Mouse (Mus musculus): ENCODE measurements around the gene Asf1a. TPM values are rescaled to one million over a fixed set of nuclear protein-coding genes. Genes with fewer than 3 reads are reported as not detected.
"Not testable (repeated sequence)": the region's sequence is repeated elsewhere in the genome, so short reads cannot be mapped to it uniquely, and the experiment has no call there.

Gene Asf1a
- total RNA-seq (2021): 10 to 100 TPM; 51.8 to 54.6 TPM
- long read RNA-seq, experiment 1, transcript Asf1a-201 (4 exons, 2,201 nt): major isoform, 40 of 41 reads
- long read RNA-seq, experiment 1, partial matches to known transcripts: 0 of 41 reads
- long read RNA-seq, experiment 1, other reads (novel, unspliced or antisense): 1 of 41 reads
- long read RNA-seq, experiment 2, transcript Asf1a-201 (4 exons, 2,201 nt): major isoform, 38 of 39 reads
- long read RNA-seq, experiment 2, partial matches to known transcripts: 0 of 39 reads
- long read RNA-seq, experiment 2, other reads (novel, unspliced or antisense): 1 of 39 reads

DNA sequence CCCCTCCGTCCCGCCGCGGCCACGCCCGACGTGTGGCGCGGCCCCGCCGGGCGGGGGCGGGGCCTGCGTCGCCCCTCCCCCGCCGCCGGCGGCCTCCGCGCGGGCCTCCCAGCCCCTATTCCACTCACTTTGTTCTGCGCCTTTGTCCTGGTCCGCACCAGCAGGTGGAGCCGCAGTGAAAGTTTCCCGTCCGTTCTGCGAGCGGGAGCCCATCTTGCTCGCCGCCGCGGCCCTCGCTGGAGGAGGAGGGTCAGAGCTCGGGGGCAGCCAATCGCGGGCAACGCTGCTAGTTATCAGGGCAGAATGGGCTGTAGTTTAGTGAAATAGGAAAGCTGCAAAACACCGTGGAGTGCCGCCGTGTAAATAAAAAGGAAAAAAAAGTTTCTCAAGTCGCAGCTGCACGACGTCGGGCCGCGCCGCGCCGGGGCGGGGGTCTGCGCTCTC, at the start of gene Asf1a:
Asf1a (plus strand) TSS at position 81 of the 444 bp plus-strand sequence.
- peak; percentile 87 to 96 for DNase-seq (ENCODE audit: low spot score in 2 of 2)

DNA sequence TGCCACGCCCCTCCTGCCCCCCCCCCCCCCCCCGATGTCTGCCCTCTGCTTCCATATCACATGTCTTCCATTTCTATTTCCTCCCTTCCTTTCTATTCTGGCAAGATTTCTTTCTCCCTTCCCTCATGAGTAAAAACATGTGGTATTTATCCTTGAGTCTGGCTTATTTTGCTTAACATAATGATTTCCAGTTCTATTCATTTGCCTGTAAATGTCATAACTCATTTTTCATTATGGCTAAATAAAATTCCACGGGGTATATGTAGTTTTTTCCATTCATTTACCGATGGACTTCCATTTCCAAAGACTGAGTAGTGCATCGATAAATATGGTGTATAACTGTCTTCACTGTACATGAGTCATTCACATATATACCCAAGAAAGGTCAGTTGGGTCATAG, 34.6 kb upstream of the Asf1a start:
- DNase-seq (ENCODE audit: low spot score in 2 of 2): no peak

DNA sequence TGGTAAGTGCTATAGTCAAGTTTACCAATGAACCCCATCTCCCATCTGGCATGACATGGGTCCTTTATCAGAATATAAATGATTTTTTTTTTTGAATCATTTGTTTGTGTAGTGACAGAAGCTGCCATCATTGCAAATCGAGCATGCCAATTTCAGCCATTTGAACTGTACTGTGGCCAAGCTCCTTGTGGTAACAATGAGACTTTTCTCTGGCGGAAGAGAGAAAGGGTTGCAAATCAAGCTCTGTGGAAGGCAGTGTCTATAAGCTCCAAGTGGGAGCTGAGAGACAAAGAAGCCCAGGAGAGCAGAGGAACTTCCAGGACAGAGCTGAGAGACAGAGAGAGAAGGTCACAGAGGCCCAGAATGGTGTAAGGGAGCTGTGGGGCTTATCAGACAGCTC, 31.0 kb upstream of the Asf1a start:
- no peak for DNase-seq (ENCODE audit: low spot score in 2 of 2)

DNA sequence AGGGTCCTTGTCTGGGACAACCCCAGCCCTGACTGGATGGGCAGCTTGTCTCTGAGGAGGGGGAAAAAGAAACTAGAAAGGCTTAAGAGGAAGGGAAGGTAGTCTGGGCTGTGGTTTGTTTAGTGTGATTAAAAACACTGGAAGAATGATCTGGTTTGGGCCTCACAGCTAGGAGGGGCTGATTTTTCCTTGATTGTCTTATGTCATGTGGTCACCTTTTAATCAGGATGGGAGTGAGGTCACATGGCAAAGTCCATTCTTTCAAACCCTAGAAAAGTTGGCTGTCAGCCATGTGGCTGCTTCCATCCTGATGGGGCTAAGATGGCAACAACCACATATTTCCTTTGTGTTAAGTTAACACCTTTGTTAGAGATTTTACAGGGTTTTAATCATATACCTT, 28.0 kb upstream of the Asf1a start:
- DNase-seq (ENCODE audit: low spot score in 2 of 2): no peak

DNA sequence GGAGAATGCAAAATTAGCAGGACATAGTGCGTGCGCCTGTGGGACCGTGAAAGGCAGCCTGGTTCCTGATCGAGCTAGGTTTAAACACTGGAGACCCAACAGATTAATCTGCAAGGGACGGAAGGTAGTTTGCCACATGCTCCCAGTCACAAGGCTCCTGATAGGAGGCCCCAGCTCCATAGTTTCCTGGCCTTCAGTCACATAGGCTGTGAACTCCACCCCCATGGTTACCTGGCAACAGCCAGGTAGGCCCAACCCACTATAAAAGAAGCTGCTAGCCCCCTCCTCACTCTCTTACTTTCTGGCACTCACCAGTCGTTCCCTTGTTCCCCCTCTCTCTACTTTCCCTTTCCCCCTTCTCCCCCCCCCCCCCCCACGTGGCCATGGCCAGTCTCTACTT, 16.4 kb upstream of the Asf1a start:
- no peak for DNase-seq (ENCODE audit: low spot score in 2 of 2)

DNA sequence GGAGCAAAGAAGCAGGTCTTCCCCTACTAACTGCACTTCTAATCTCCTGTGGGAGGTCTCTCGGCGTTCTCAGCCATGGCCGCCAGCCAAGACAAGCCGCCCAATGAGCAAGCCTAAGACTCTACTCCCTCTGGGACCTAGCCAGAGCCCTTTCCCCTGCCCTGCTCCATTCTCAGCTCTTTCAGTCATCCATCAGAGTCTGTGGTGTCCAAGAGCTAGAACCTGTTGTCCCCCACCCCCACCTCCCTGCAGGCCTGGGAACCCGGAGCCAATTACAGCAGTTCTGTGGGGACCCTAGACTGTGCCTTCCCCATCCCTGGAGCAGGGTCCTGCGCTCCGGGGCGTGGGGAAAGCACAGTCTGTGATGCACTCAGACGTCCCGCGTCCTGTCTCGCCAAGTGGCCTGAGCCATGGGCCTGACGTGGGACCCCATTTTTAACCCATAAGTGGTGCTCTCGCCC, 15.9 kb upstream of the Asf1a start:
- DNase-seq (ENCODE audit: low spot score in 2 of 2): peak; percentile 13 to 36

DNA sequence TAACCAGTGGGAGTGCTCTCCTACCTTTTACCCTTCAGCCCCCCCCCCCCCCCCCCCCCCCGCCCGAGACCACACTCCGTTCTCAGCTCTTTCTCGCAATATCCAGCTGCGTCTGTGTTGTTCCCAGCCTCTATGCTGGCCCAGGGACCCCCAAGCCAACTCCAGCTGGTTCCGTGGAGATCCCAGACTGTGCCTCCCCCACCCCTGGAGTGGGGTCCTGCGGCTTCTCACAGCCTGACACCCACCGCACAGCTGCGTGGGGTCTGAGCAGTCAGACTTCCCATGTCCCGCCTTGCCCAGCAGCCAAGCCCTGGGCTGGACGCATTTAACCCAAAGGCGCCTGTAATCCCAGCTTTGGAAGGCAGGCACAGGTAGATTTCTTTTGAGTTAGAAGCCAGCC, 15.5 kb upstream of the Asf1a start:
- no peak for DNase-seq (ENCODE audit: low spot score in 2 of 2)

DNA sequence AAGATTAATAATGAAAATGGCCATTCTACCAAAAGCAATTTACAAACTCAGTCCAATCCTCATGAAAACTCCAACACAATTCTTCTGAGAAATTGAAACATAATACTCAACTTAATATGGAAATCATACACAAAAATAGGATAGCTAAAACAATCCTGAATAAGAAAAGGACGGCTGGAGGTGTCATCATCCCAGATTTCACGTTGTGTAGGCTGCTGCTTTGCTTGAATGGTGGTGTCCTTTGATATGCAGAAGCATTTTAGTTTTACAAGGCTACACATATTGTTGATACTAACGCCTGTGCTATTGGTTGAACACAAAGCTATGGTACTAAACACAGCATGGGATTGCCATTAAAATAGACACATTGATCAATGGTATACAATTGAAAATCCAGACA, 10.8 kb upstream of the Asf1a start:
- DNase-seq (ENCODE audit: low spot score in 2 of 2): no peak

DNA sequence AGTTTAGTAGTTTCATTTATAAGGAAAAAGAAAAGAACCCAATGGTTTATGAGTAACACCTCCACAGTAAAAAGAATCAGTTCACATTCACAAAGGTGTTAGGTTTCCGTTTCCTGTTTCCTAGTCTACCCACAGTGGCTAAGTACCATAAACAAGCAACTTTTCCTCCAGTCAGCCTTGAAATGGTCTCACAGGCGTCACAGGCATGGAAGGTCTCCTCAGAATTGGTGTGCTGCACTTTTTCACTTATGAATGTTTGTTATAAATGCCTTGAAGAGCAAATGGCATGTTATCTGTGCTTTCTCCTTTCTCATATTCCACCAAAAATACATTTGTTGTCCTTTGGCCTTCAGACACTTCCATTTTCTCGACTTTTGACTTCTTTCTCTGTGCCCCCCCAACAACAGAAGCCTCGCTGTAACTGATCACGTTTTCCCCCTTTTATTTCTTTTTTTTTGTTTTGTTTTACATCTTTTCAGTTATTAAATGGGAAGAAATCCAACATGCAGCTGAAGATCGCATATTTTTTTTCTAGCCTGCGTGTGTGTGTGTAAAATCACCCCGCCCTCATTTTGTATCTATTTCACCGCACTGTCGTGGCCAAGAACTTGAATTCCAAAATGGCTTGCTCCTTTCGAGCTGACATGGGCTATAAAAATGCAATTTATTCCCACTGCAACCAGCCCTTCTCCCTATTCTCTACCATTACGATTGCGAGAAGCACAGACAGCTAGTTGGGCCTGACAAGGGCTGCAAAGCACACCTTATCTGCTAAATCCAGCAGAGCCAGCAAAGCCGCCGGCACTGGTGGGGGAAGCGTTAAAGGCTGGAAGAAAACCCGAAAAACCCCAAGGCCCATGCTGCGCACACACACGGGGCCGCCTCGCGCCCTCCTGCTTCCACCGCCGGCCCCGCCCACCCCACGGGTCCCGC, 547 bp upstream of the Asf1a start:
- no peak for DNase-seq (ENCODE audit: low spot score in 2 of 2)

DNA sequence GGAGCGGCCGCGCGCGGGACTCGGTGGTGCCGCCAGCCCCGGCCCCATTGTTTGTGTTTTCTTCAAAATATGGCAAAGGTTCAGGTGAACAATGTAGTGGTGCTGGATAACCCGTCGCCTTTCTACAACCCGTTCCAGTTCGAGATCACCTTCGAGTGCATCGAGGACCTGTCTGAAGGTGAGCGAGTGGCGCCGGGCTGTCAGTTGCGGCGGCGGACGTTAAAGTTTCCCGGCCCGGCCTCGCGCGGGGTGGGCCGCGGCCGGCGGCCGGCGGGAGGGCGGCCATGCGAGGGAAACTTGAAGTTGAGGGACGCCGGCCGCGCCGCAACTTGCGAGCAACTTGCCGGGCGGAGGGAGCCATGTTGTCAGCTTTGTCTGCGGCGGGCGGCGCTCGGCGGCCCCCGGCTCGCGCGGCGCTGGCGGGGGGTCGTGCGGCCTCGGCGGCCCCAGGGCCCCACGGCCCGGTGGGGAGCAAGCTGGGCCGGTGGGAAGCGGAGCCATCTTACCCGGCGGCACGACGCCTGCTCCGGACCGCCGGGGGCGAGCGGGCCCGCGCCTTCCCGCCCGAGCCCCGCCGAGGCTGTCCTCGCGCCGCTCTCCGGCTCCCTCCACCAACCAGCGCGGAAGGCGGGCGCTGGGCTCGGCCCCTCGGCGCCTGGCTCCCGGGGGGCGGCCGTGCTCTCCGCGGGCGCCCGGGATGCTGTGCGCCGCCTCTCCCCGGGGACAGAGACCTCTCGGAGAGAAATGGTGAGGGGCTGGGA, 744 bp downstream of the Asf1a start:
- peak; percentile 15 to 21 for DNase-seq (ENCODE audit: low spot score in 2 of 2)

DNA sequence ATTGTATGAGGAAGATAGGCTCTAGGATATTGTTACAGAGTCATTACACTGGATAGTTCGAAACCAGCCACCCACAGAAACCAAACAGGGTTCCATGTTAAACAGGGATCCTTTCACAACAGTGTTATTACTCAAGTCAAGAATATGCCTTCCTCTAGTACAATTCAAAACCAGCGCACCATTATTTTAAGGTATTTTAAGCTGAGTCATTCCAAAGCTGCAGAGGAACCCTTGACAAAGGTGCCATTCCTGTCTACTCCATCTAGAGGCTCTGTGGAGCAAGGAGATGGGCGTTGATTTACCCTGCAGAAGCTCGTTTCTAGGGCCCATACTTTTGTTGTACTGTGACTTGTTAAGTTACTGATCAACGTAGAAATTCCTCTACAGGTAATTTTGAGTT, 2.3 kb downstream of the Asf1a start:
- no peak for DNase-seq (ENCODE audit: low spot score in 2 of 2)

DNA sequence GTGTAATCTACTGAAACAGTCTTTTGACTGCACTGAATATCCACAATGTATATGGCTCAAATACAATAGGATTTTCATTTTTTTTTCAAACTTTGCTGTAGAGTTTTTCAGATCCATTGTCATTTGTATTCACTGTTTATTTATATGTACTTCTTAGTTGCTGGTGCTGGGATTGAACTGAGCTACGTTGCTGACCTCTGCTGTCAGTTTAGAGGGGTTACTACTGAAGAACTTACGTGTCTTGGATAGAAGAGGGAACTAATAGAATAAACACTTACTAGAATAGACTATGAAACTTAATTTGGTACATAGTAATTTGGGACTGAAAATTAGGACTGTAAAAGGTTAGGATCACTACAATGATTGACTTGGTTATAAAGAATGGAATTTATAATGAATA, 8.8 kb downstream of the Asf1a start:
- DNase-seq (ENCODE audit: low spot score in 2 of 2): no peak

DNA sequence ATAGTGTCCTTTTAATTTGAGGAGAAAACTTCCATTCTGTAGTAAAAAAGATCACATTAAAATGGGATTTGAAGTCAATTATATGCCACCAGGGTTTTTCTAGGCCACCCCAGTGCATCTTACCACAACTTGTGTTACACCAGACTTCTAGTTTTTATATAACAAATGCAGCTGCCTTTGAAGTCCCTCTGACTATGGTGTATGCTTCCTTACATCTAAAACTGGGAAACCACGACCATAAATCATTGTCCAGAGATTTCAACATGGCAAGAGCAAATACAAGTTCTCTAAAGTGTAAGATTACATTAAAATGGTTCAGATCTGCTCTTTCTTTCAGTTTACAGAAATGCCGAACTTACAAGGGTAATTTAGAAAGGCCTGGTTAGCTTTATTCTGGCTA, 11.7 kb downstream of the Asf1a start:
- no peak for DNase-seq (ENCODE audit: low spot score in 2 of 2)

DNA sequence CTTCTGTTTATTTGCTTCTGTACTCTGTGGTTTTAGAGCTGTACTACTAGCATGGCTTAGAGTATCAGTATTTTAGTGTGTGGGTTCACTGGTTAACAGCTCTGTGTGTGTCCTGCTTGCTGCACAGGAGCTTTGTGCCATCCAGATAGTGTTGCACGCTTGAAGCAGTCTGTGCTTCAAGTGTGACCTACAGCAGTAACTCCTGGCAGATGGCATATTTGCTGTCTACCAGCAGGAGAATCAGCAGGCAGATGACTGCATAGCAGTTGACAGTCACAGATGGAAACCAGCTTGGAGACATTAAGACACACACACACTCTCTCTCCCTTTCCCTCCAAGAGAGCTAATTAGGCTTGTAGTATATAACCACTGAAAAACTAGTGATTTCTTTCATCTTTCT, 15.6 kb downstream of the Asf1a start:
- DNase-seq (ENCODE audit: low spot score in 2 of 2): no peak

DNA sequence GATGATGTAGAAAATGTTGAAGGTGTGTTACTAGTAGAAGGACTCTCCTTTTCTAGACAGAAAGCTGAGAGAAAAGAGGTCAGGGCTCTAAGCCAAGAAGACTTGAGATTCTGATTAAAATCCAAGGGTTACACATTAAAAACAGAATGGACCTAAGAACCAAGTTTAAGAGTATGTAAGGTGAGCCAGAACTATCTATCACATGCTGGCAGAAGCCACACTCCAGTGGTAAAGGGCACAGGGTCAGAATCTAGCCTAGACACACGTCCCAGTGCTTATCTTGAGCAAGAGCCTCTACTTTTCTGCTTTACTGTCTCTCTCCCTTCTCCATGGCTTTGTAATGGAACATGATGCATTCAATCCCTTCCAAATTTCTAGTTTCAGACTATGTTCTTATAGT, 17.4 kb downstream of the Asf1a start:
- no peak for DNase-seq (ENCODE audit: low spot score in 2 of 2)

DNA sequence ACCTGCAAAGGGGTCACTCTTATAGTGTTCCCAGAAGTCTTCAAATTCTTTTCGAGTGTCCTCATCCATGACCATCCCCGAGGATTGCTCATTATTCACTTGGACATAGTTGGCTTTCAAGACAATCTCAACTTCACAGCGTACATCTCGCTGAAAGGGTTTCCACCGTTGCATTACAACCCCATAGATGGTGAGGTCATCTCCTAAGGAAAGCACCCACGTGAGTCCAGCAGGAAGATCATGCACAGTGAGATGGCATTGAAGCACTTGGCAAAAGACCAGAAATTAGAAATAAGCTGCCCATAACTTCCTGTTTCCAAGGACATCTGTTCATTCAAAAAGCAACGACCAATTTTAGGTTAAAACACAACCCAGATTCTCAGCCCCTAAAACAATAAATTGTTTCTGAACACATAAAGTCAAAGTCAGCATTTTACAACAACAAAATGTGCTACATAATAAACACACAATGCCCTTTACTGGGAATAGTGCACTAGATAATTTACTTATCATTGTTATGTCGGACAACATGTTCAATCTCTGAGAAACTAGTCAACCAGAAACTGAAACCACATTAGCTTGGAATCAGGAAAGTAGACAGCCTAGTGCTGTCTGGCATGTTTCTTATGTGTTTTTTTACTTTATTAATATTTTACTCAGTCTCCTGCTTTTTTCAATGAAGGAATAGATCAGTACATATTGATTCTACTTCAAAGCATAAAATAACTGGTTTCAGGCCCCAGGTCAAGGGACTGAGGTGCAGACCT, 19.5 kb downstream of the Asf1a start:
- DNase-seq (ENCODE audit: low spot score in 2 of 2): no peak

DNA sequence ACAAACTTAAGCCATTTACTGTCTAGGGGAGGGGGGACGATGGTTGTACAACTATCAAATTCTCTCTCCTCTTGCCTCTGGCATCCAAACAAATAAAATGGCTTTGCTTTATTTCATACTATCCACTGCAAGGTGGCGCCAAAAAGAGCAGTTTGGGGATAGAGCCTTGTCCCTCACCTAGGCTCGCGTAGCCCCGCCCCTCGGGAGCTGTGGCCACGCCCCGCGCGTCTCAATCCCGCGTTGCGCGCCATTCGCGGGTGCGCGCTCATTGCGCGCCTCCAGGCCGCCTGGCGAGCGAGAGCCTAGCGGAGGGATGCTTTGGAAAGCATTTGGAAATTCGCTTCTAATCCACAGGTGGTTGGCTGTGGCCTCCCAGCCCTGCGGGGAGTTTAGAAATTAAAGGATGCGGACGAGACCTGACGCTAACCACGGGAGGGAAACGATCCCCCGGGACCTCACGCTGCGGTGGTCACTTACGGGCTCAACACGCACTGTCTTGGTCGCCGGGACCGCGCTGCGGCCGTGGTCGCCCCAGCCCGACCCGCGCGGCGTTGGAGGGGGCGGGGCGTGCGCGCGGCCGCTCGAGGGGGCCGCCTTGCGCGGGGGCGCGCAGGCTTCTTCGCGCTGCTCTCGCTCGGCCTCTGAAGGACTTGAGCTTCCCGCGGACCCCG, 32.8 kb downstream of the Asf1a start:
- DNase-seq (ENCODE audit: low spot score in 2 of 2): peak; percentile 81

DNA sequence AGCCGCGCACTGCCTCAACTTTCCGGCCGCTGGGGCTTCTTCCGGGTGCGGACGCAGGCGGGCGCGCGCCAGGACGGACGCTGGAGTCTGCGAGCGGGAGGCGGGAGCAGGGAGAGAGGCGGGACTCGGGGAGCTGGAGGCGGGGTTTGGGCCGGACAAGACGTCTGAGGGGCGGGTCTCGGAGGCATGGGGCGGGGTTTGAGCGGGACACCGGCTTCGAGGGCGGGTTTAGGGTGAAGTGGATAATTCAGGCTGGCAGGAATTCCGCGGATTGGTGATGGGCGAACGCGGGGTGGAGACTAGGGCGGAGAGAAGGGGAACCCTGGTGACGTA, 33.3 kb downstream of the Asf1a start:
- DNase-seq (ENCODE audit: low spot score in 2 of 2): peak; percentile 87 to 97

DNA sequence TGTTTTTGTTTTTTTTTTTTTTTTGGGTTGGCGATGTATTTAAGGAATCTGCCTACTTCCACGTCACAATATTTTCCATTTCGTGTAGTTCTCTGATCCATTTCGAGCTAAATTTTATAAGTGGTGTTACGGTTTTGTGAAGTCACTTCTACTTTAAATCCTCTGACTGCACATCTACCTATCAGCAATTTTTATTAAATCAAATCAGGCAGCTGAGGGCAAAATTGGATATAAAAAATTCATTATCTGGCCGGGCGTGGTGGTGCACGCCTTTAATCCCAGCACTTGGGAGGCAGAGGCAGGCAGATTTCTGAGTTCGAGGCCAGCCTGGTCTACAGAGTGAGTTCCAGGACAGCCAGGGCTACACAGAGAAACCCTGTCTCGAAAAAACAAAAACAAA, 33.8 kb downstream of the Asf1a start, which contains the start of gene Mcm9:
Mcm9 (minus strand) TSS at position 101 of the 400 bp plus-strand sequence.
- DNase-seq (ENCODE audit: low spot score in 2 of 2): not testable (repeated sequence)

DNA sequence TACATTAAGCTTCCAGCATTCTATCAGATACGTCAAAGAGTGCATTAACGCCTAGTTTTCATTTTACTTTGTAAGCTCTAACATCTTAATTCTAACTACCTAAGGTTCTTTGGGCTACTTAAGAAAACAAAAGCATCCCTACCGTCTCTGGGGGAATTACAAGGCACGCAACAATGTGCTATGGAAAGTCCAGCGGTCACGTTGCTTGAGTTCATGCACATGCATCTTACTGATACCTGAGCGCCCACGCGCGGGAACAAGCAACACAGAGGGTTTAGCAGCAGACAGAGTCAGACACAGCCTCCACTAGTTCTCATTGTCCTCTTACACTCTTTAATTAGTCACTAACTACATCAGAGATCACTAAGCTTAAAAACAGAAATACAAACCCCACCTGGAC, 37.6 kb downstream of the Asf1a start:
- no peak for DNase-seq (ENCODE audit: low spot score in 2 of 2)
